Mouse (Mus musculus): ENCODE data around the gene Syce1. TPM values are rescaled to one million over a fixed set of nuclear protein-coding genes. Genes with fewer than 3 reads are reported as not detected.

Syce1 gene
- polyA plus RNA-seq, 1 experiment from 2014 or later, result 0.18 TPM

- H3K4me2 ChIP-seq (replicated peaks; ENCODE audit: low read depth), result no peak overlapping the region
Observed at GRCm38 (mm10) chr7:140760647-140761046, 27.0 kb downstream of the Syce1 start.

GRCm38 (mm10) chr7:140756151-140756854 is 31.3 kb downstream of the Syce1 start:
- Histone ChIP-seq H3K4me2 (replicated peaks; ENCODE audit: low read depth) (no peak overlapping the region), H3K4me1 (replicated peaks; ENCODE audit: control insufficient read depth, insufficient read depth, low read length) (no peaks in the 10 kb centered on the region), H3K36me3 (ENCODE audit: control insufficient read depth, insufficient read depth) (no peaks in the 10 kb centered on the region), H3K27me3 (replicated peaks; ENCODE audit: control insufficient read depth, insufficient read depth, low read length) (no peaks in the 10 kb centered on the region), H3K27ac (ENCODE audit: low read depth, low read length) (no peak overlapping the region), H3K4me3 (ENCODE audit: low read depth, low read length) (no peak overlapping the region), H3K9ac (ENCODE audit: low read depth, low read length) (no peak overlapping the region), H3K9me3 (ENCODE audit: control insufficient read depth) (no peaks in the 10 kb centered on the region)
- no peak for TF ChIP-seq CTCF (IDR thresholded peaks at IDR 0.05; ENCODE audit: low read depth)
- 65% methylated on average over 4 of the region's 4 CpGs for WGBS
- ATAC-seq, result no peak

More at GRCm38 (mm10) chr7:140760647-140761046, 27.0 kb downstream of the Syce1 start:
- Histone ChIP-seq H3K36me3 (ENCODE audit: control insufficient read depth, insufficient read depth) (no peaks in the 10 kb centered on the region), H3K27me3 (replicated peaks; ENCODE audit: control insufficient read depth, insufficient read depth, low read length) (no peaks in the 10 kb centered on the region), H3K4me3 (ENCODE audit: low read depth, low read length) (no peak overlapping the region), H3K27ac (ENCODE audit: low read depth, low read length) (no peak overlapping the region), H3K4me1 (replicated peaks; ENCODE audit: control insufficient read depth, insufficient read depth, low read length) (no peaks in the 10 kb centered on the region), H3K9me3 (ENCODE audit: control insufficient read depth) (no peaks in the 10 kb centered on the region), H3K9ac (ENCODE audit: low read depth, low read length) (no peak overlapping the region)
- ATAC-seq, result no peak
- no peak for TF ChIP-seq CTCF (IDR thresholded peaks at IDR 0.05; ENCODE audit: low read depth)

- no peaks in the 10 kb centered on the region for H3K27me3 ChIP-seq (replicated peaks; ENCODE audit: control insufficient read depth, insufficient read depth, low read length)
- no peak overlapping the region for H3K9ac ChIP-seq (ENCODE audit: low read depth, low read length)
- no peak overlapping the region for H3K4me3 ChIP-seq (ENCODE audit: low read depth, low read length)
- no peak for TF ChIP-seq CTCF (IDR thresholded peaks at IDR 0.05; ENCODE audit: low read depth)
- H3K4me2 ChIP-seq (replicated peaks; ENCODE audit: low read depth), result no peak overlapping the region
- no peaks in the 10 kb centered on the region for H3K4me1 ChIP-seq (replicated peaks; ENCODE audit: control insufficient read depth, insufficient read depth, low read length)
- H3K9me3 ChIP-seq (ENCODE audit: control insufficient read depth), result no peaks in the 10 kb centered on the region
- ATAC-seq, result no peak
- H3K36me3 ChIP-seq (ENCODE audit: control insufficient read depth, insufficient read depth), result no peaks in the 10 kb centered on the region
- H3K27ac ChIP-seq (ENCODE audit: low read depth, low read length), result no peak overlapping the region
Observed at GRCm38 (mm10) chr7:140754556-140754955, 33.1 kb downstream of the Syce1 start.

GRCm38 (mm10) chr7:140748827-140749160 is 38.9 kb downstream of the Syce1 start:
- TF ChIP-seq CTCF (IDR thresholded peaks at IDR 0.05; ENCODE audit: low read depth), result no peak
- 77% methylated on average over 3 of the region's 3 CpGs for WGBS

GRCm38 (mm10) chr7:140748116-140748826 is 39.4 kb downstream of the Syce1 start:
- H3K9me3 ChIP-seq (ENCODE audit: control insufficient read depth), result no peaks in the 10 kb centered on the region
- H3K4me2 ChIP-seq (replicated peaks; ENCODE audit: low read depth), result no peak overlapping the region
- H3K9ac ChIP-seq (ENCODE audit: low read depth, low read length), result no peak overlapping the region
- H3K36me3 ChIP-seq (ENCODE audit: control insufficient read depth, insufficient read depth), result no peaks in the 10 kb centered on the region
- 76% methylated on average over 6 of the region's 6 CpGs for WGBS
- no peak overlapping the region for H3K27ac ChIP-seq (ENCODE audit: low read depth, low read length)
- H3K27me3 ChIP-seq (replicated peaks; ENCODE audit: control insufficient read depth, insufficient read depth, low read length), result no peaks in the 10 kb centered on the region
- no peak for TF ChIP-seq CTCF (IDR thresholded peaks at IDR 0.05; ENCODE audit: low read depth)
- H3K4me3 ChIP-seq (ENCODE audit: low read depth, low read length), result no peak overlapping the region
- H3K4me1 ChIP-seq (replicated peaks; ENCODE audit: control insufficient read depth, insufficient read depth, low read length), result no peaks in the 10 kb centered on the region
- ATAC-seq, result no peak

More at GRCm38 (mm10) chr7:140748827-140749160, 38.9 kb downstream of the Syce1 start:
- Histone ChIP-seq H3K9ac (ENCODE audit: low read depth, low read length) (no peak overlapping the region), H3K9me3 (ENCODE audit: control insufficient read depth) (no peaks in the 10 kb centered on the region), H3K36me3 (ENCODE audit: control insufficient read depth, insufficient read depth) (no peaks in the 10 kb centered on the region), H3K4me3 (ENCODE audit: low read depth, low read length) (no peak overlapping the region), H3K27me3 (replicated peaks; ENCODE audit: control insufficient read depth, insufficient read depth, low read length) (no peaks in the 10 kb centered on the region), H3K4me1 (replicated peaks; ENCODE audit: control insufficient read depth, insufficient read depth, low read length) (no peaks in the 10 kb centered on the region), H3K4me2 (replicated peaks; ENCODE audit: low read depth) (no peak overlapping the region), H3K27ac (ENCODE audit: low read depth, low read length) (no peak overlapping the region)
- ATAC-seq, result no peak

- WGBS, result 75% methylated on average over 3 of the region's 3 CpGs
- no peaks in the 10 kb centered on the region for H3K4me1 ChIP-seq (replicated peaks; ENCODE audit: control insufficient read depth, insufficient read depth, low read length)
- H3K27ac ChIP-seq (ENCODE audit: low read depth, low read length), result no peak overlapping the region
- no peaks in the 10 kb centered on the region for H3K36me3 ChIP-seq (ENCODE audit: control insufficient read depth, insufficient read depth)
- H3K4me3 ChIP-seq (ENCODE audit: low read depth, low read length), result no peak overlapping the region
- ATAC-seq, result no peak
- no peaks in the 10 kb centered on the region for H3K9me3 ChIP-seq (ENCODE audit: control insufficient read depth)
- H3K9ac ChIP-seq (ENCODE audit: low read depth, low read length), result no peak overlapping the region
- no peaks in the 10 kb centered on the region for H3K27me3 ChIP-seq (replicated peaks; ENCODE audit: control insufficient read depth, insufficient read depth, low read length)
- TF ChIP-seq CTCF (IDR thresholded peaks at IDR 0.05; ENCODE audit: low read depth), result no peak
- H3K4me2 ChIP-seq (replicated peaks; ENCODE audit: low read depth), result no peak overlapping the region
Observed at GRCm38 (mm10) chr7:140747402-140747801, 40.2 kb downstream of the Syce1 start.
